ENCODE assay signal across 26 mouse cellular contexts in the genomic region with DNA sequence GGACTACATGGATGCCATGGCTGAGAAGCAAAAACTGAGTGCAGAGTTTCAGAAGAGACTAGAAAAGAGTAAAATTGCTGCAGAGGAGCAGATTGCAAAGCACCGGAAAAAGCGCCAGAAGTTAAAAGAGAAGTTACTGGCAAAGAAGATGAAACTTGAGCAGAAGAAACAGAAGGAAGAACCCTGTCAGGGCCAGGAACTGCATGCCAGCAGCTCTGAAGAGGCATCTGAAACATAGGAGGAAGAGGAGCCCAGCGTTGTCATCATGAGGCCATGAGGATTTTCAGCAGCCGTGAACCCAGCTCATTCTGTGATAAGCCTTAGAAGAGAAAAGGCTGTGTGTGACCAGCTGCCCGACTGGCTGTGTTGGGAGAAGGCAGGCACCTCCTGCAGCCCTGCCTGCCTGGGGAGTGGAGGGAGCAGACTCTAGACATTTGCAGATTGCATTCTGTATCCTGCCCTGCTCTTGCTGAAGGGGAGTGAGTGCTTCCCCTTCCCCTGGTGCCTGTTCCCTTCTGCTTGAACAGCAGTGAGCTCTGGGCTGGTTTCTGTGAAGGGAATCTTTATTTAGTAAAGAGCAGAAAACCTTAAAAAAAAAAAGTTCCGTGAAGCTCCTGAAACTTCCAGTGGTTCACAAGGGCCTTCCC. TPM values are rescaled to one million over a fixed set of nuclear protein-coding genes. Genes with fewer than 3 reads are reported as not detected.
DNase-seq lines count a peak whose midpoint lies in the region; ATAC-seq and TF ChIP-seq lines count a peak whose summit lies in the region.
"Had no signal": no experiment of that assay in that cellular context is flagged by ENCODE, and none has a peak within 500 bp of the region (broad histone marks: within the 10 kb centered on the region; RNA-seq: fewer than 3 reads in every experiment).

No protein-coding gene starts in this region.

- H3K9me3 ChIP-seq in midbrain, embryonic 15.5 days = no peaks in the 10 kb centered on the region
- H3K9me3 ChIP-seq: embryonic facial prominence, embryonic 13.5 days; forebrain, embryonic 13.5 days; heart, embryonic 12.5 days; hindbrain, embryonic 12.5 days had no signal

- H3K4me3 ChIP-seq in layer of hippocampus, adult 2 months = no peak overlapping the region
- no peak overlapping the region for H3K4me3 ChIP-seq in midbrain, embryonic 15.5 days
- H3K4me3 ChIP-seq: embryonic facial prominence, embryonic 13.5 days; forebrain, embryonic 13.5 days; heart, embryonic 12.5 days; hindbrain, embryonic 12.5 days had no signal

- no peaks in the 10 kb centered on the region for H3K4me1 ChIP-seq in midbrain, embryonic 15.5 days
- H3K4me1 ChIP-seq: embryonic facial prominence, embryonic 13.5 days; forebrain, embryonic 13.5 days; heart, embryonic 12.5 days; hindbrain, embryonic 12.5 days had no signal

- H3K27me3 ChIP-seq in midbrain, embryonic 15.5 days (replicated peaks) = no peaks in the 10 kb centered on the region
- H3K27me3 ChIP-seq: embryonic facial prominence, embryonic 13.5 days; forebrain, embryonic 13.5 days; heart, embryonic 12.5 days; hindbrain, embryonic 12.5 days had no signal

- 73% methylated on average over 6 of the region's 6 CpGs for WGBS in midbrain, embryonic 15.5 days

- H3K27ac ChIP-seq in layer of hippocampus, adult 2 months = no peak overlapping the region
- H3K27ac ChIP-seq in midbrain, embryonic 15.5 days = no peak overlapping the region
- H3K27ac ChIP-seq: embryonic facial prominence, embryonic 13.5 days; forebrain, embryonic 13.5 days; hindbrain, embryonic 12.5 days had no signal

- no peak for TF ChIP-seq CTCF in layer of hippocampus, adult 2 months (conservative IDR thresholded peaks at IDR 0.05)

- H3K9ac ChIP-seq in midbrain, embryonic 15.5 days = no peak overlapping the region
- H3K9ac ChIP-seq: embryonic facial prominence, embryonic 13.5 days; forebrain, embryonic 13.5 days; heart, embryonic 12.5 days; hindbrain, embryonic 12.5 days had no signal

- no peaks in the 10 kb centered on the region for H3K36me3 ChIP-seq in midbrain, embryonic 15.5 days (replicated peaks)
- H3K36me3 ChIP-seq: embryonic facial prominence, embryonic 13.5 days; heart, embryonic 12.5 days; hindbrain, embryonic 12.5 days had no signal

- ATAC-seq in granulocyte monocyte progenitor cell, adult 5-6 weeks (replicated peaks; ENCODE audit: poor library complexity, severe bottlenecking) = peak; percentile 33; the same call in 1 of the 2 replicates
- peak; percentile 48 for ATAC-seq in megakaryocyte progenitor cell, adult 5-6 weeks (replicated peaks; ENCODE audit: poor library complexity)
- no peak for ATAC-seq in midbrain, embryonic 15.5 days (replicated peaks)
- ATAC-seq: forebrain, embryonic 13.5 days; hindbrain, embryonic 16.5 days had no signal

- DNase-seq in layer of hippocampus, adult 11-12 months (ENCODE audit: low spot score) = peak; percentile 2
- no peak for DNase-seq in layer of hippocampus, adult 2 months (ENCODE audit: low spot score in 2 of 2)
- peak; percentile 7 for DNase-seq in right cerebral cortex, postnatal 25 days
- DNase-seq in right cerebral cortex, postnatal 36 days (ENCODE audit: low spot score in 2 of 2) = no peak
- DNase-seq in left cerebral cortex, adult 8-10 months (ENCODE audit: low spot score in 2 of 2) = no peak
- DNase-seq: adrenal gland, adult 2 months; adrenal gland, postnatal 36 days; cerebellum, adult 11 months; cerebellum, adult 8-10 months; cerebellum, postnatal 14 days; gastrocnemius, postnatal 10 days had no signal

- no peak overlapping the region for H3K4me2 ChIP-seq in midbrain, embryonic 15.5 days
- H3K4me2 ChIP-seq: embryonic facial prominence, embryonic 13.5 days; forebrain, embryonic 13.5 days; heart, embryonic 12.5 days; hindbrain, embryonic 12.5 days had no signal

RNA-seq across cellular contexts. Expression of a gene that starts 14.8 kb away (rescaled TPM):
- total RNA-seq in layer of hippocampus, adult 2 months (2021) = not detected
- total RNA-seq in granulocyte monocyte progenitor cell, adult 5-6 weeks (2014; fragmentation: Nextera tagmentation) = not detected in 2 replicates
- not detected in 2 replicates for total RNA-seq in granulocyte monocyte progenitor cell, adult 5-6 weeks (2017)
- not detected in 2 replicates for total RNA-seq in megakaryocyte progenitor cell, adult 5-6 weeks (2015)
- total RNA-seq in megakaryocyte progenitor cell, adult 5-6 weeks (2017) = not detected in 2 replicates
- not detected in 2 replicates for polyA plus RNA-seq in midbrain, embryonic 15.5 days (2015; fragmentation: Nextera tagmentation; extraction: Ambion mirVana)
- not detected for total RNA-seq in left cerebral cortex, adult 8-10 months (2022)
- total RNA-seq: ES-E14; gastrocnemius, postnatal 10 days; heart, adult 8-10 months; heart, postnatal 25 days had no signal
- polyA plus RNA-seq: brain, embryonic 14.5 days; cortical plate, adult 2 months; embryonic facial prominence, embryonic 13.5 days; forebrain, embryonic 13.5 days; heart, embryonic 12.5 days; heart, embryonic 16.5 days; hindbrain, embryonic 12.5 days; hindbrain, embryonic 16.5 days had no signal

RNA-seq across cellular contexts. Expression of a gene that starts 28.7 kb away (rescaled TPM):
- not detected for total RNA-seq in layer of hippocampus, adult 2 months (2021)
- not detected in 2 replicates for total RNA-seq in granulocyte monocyte progenitor cell, adult 5-6 weeks (2014; fragmentation: Nextera tagmentation)
- not detected in 2 replicates for total RNA-seq in granulocyte monocyte progenitor cell, adult 5-6 weeks (2017)
- total RNA-seq in megakaryocyte progenitor cell, adult 5-6 weeks (2015) = not detected in 2 replicates
- total RNA-seq in megakaryocyte progenitor cell, adult 5-6 weeks (2017) = not detected in 2 replicates
- polyA plus RNA-seq in midbrain, embryonic 15.5 days (2015; fragmentation: Nextera tagmentation; extraction: Ambion mirVana) = not detected in 2 replicates
- total RNA-seq in left cerebral cortex, adult 8-10 months (2022) = not detected
- total RNA-seq: adrenal gland, adult 2 months; adrenal gland, postnatal 36 days; ES-E14; gastrocnemius, postnatal 10 days; gastrocnemius, postnatal 4 days; heart, adult 8-10 months; heart, postnatal 25 days had no signal
- polyA plus RNA-seq: adrenal gland, adult 2 months; brain, embryonic 14.5 days; cortical plate, adult 2 months; embryonic facial prominence, embryonic 13.5 days; forebrain, embryonic 13.5 days; heart, embryonic 12.5 days; heart, embryonic 16.5 days; hindbrain, embryonic 12.5 days; hindbrain, embryonic 16.5 days had no signal

RNA-seq across cellular contexts. Expression of a gene that starts 36.9 kb away (rescaled TPM):
- not detected for total RNA-seq in layer of hippocampus, adult 2 months (2021)
- total RNA-seq in granulocyte monocyte progenitor cell, adult 5-6 weeks (2014; fragmentation: Nextera tagmentation) = not detected in 2 replicates
- total RNA-seq in granulocyte monocyte progenitor cell, adult 5-6 weeks (2017) = not detected in 2 replicates
- not detected in 2 replicates for total RNA-seq in megakaryocyte progenitor cell, adult 5-6 weeks (2015)
- not detected in 2 replicates for total RNA-seq in megakaryocyte progenitor cell, adult 5-6 weeks (2017)
- polyA plus RNA-seq in midbrain, embryonic 15.5 days (2015; fragmentation: Nextera tagmentation; extraction: Ambion mirVana) = not detected in 2 replicates
- not detected for total RNA-seq in left cerebral cortex, adult 8-10 months (2022)
- total RNA-seq: gastrocnemius, postnatal 10 days; heart, postnatal 25 days had no signal
- polyA plus RNA-seq: brain, embryonic 14.5 days; cortical plate, adult 2 months; embryonic facial prominence, embryonic 13.5 days; forebrain, embryonic 13.5 days; heart, embryonic 12.5 days; heart, embryonic 16.5 days; hindbrain, embryonic 12.5 days; hindbrain, embryonic 16.5 days had no signal

Comparison
In these comparisons a context has a peak if more than half of its experiments do, and no peak if none do; other contexts are left out.
1. DNase-seq: peak in layer of hippocampus, adult 11-12 months (single experiment) and right cerebral cortex, postnatal 25 days (single experiment); none in layer of hippocampus, adult 2 months (0 of 2), right cerebral cortex, postnatal 36 days (0 of 2) and left cerebral cortex, adult 8-10 months (0 of 2).